Mouse (Mus musculus) stomach, postnatal 0 days (tissue): Measurements from ENCODE around the gene C2cd5.
"Not testable (repeated sequence)": the region's sequence is repeated elsewhere in the genome, so short reads cannot be mapped to it uniquely, and the experiment has no call there.

Source experiments
- CTCF ChIP-seq: IDR thresholded peaks from 2 replicates; pipeline ENCODE4 v1.5.1; 2016; ENCODE audit warnings: antibody characterized with exemption, low read depth, mild to moderate bottlenecking, moderate library complexity
- EP300 ChIP-seq: optimal IDR thresholded peaks from 2 replicates; pipeline ENCODE3; 2016; ENCODE audit warnings: antibody characterized with exemption

- TF ChIP-seq CTCF, EP300: not testable (repeated sequence)
Measured at GRCm38 (mm10) chr6:143141624-143142592, 42.0 kb upstream of the C2cd5 start.
